Mouse (Mus musculus): Measurements from ENCODE around the gene Zfp282. TPM values are rescaled to one million over a fixed set of nuclear protein-coding genes. Genes with fewer than 3 reads are reported as not detected.

The Zfp282 gene
- 13.1 and 13.2 TPM in 2 replicates for polyA plus RNA-seq (2014; fragmentation: Nextera tagmentation; extraction: Ambion mirVana)

DNA sequence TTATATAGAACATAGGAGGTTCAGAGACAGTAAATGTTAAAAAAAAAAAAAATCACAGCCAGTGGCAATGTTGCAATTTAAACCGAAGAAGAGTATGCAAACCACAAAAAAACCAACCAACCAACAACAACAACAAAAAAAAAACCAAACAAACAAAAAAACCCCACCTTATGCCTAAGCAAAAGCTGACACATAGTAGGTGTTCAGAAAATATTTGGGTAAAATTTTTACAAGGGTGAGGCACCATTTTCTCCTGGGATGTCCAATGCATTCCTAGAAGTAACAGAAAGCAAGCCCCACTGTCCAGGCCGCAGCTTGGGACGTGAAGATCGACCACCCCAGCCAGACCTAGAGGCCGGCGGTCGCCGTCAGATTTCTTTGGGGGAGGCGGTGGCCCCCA is at the start of gene Zfp282:
TSS of gene Zfp282 (plus strand) at position 147 of the 400 bp plus-strand sequence.
- H3K27me3 ChIP-seq (ENCODE audit: control insufficient read depth, insufficient read depth, low read length): no peaks in the 10 kb centered on the region
- H3K4me3 ChIP-seq (ENCODE audit: low read depth, low read length): peak within 1 kb of the TSS; percentile 87
- no peaks in the 10 kb centered on the region for H3K9me3 ChIP-seq (ENCODE audit: control insufficient read depth, low read length)
- no peak for ATAC-seq (ENCODE audit: low FRiP score)
- peak within 1 kb of the TSS; percentile 87 for H3K4me2 ChIP-seq (replicated peaks; ENCODE audit: low read depth, low read length)
- peak within 1 kb of the TSS; percentile 96 for H3K9ac ChIP-seq (ENCODE audit: low read depth, low read length)
- WGBS: 5% methylated on average over 9 of the region's 9 CpGs
- no peak for DNase-seq (ENCODE audit: low spot score)
- H3K4me1 ChIP-seq (replicated peaks; ENCODE audit: control insufficient read depth, insufficient read depth, low read length): peaks cover 12% of the 10 kb centered on the region
- H3K36me3 ChIP-seq (ENCODE audit: control insufficient read depth, insufficient read depth, low read length): peaks cover 3% of the 10 kb centered on the region; the same call in 1 of the 2 replicates
- peak within 1 kb of the TSS; percentile 95 for H3K27ac ChIP-seq (ENCODE audit: low read depth, low read length)

DNA sequence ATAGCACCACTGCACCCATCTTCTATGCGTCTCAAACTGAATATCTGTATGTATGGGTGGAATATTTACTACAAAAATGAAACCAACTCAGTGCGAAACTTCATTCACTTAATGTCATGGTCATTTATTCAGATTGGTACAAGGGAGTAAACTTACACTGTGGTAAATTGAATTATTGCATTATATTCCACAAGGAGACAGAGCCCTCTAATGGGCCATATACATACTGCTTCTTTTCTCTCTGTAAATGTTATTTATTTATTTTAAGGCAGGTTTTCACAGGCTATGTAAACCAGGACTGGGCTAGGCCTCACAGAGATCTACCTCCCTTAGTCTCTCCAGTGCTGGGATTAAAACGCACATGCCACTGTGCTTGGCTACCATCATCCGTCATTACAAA is 49.5 kb upstream of the Zfp282 start:
- H3K27ac ChIP-seq (ENCODE audit: low read depth, low read length): no peak overlapping the region
- no peak overlapping the region for H3K4me3 ChIP-seq (ENCODE audit: low read depth, low read length)
- H3K9me3 ChIP-seq (ENCODE audit: control insufficient read depth, low read length): no peaks in the 10 kb centered on the region
- H3K27me3 ChIP-seq (ENCODE audit: control insufficient read depth, insufficient read depth, low read length): no peaks in the 10 kb centered on the region
- H3K4me2 ChIP-seq (replicated peaks; ENCODE audit: low read depth, low read length): no peak overlapping the region
- no peaks in the 10 kb centered on the region for H3K4me1 ChIP-seq (replicated peaks; ENCODE audit: control insufficient read depth, insufficient read depth, low read length)
- WGBS: 93% methylated on average over 4 of the region's 4 CpGs
- DNase-seq (ENCODE audit: low spot score) (no peak), ATAC-seq (ENCODE audit: low FRiP score) (no peak)
- no peak overlapping the region for H3K9ac ChIP-seq (ENCODE audit: low read depth, low read length)
- H3K36me3 ChIP-seq (ENCODE audit: control insufficient read depth, insufficient read depth, low read length): peaks cover 2% of the 10 kb centered on the region; the same call in 1 of the 2 replicates

DNA sequence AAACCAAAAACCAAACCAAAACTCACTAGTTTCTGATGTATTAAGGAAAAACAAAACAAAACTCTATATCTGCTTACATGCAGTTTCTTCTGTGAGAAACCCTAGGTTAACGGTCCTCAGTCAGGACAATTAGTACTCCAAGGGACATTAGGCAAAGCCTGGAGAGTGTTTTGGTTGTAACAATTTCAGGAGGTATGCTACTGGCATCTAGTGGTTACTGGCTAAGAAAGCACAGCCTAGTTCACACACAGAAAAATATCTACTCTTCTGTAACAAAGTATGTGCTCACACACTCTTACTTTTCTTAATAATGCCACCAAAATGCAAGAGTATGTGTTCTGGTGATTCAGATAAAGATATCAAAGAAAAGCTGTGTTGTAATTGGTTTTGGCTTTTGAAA is 48.1 kb upstream of the Zfp282 start:
- H3K9me3 ChIP-seq (ENCODE audit: control insufficient read depth, low read length): no peaks in the 10 kb centered on the region
- peaks cover 2% of the 10 kb centered on the region; the same call in 1 of the 2 replicates for H3K36me3 ChIP-seq (ENCODE audit: control insufficient read depth, insufficient read depth, low read length)
- 39% methylated on average over 1 of the region's 1 CpGs for WGBS
- H3K27me3 ChIP-seq (ENCODE audit: control insufficient read depth, insufficient read depth, low read length): no peaks in the 10 kb centered on the region
- DNase-seq (ENCODE audit: low spot score): peak; percentile 6
- H3K4me2 ChIP-seq (replicated peaks; ENCODE audit: low read depth, low read length): peak overlapping the region; percentile 49; the same call in 1 of the 2 replicates
- no peak overlapping the region for H3K4me3 ChIP-seq (ENCODE audit: low read depth, low read length)
- H3K27ac ChIP-seq (ENCODE audit: low read depth, low read length): no peak overlapping the region
- H3K9ac ChIP-seq (ENCODE audit: low read depth, low read length): no peak overlapping the region
- no peaks in the 10 kb centered on the region for H3K4me1 ChIP-seq (replicated peaks; ENCODE audit: control insufficient read depth, insufficient read depth, low read length)
- no peak for ATAC-seq (ENCODE audit: low FRiP score)

DNA sequence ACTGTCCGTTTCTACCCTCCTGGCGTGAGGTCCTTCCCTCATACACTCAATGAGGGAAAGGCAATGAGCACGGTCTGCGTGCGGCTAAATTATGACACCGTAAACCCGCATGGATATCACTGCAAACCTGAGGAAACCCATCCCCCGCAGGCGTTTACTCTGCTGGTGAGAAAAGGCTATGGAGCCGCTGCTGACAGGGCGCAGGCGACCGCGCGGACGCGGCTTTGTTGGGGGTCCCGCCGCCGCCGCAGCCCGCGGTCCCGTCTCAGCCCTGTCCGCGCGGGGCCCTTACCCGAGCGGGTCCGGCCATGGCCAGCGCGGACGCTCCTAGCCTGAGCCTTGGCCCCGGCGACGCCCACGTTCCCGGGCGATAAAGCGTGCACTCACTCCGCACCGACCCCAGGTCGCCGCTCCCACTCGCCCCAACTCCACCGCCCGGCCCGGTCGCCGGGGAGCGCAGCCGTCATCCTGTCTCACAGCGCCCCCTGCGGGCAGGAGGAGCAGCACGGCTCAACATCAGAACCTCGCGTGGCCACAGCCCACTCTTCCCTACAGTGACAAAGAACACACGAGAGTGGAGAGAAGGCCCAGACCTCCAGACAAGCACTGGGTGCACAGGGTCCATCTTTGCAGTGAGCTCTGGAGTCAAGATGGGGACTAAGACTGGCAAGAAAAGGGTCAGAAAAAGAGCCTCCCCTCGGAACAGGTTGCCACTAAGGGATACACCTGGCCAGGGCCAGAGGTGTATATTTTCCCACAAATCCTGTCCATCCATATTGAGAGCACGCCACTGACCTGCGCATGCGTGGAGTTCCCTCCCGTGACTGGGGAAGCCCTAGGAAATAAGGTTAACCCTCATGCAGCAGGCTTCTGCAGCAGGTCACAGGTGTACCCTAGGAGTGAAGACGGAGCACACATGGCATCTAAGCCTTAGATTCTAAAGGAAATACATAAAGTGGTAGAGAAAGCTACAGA is 46.6 kb upstream of the Zfp282 start, which contains the start of gene Zfp786:
TSS of gene Zfp786 (minus strand) at position 764 of the 975 bp plus-strand sequence.
- peak within 1 kb of the TSS; percentile 91 for H3K9ac ChIP-seq (ENCODE audit: low read depth, low read length)
- no peaks in the 10 kb centered on the region for H3K4me1 ChIP-seq (replicated peaks; ENCODE audit: control insufficient read depth, insufficient read depth, low read length)
- 2% methylated on average over 64 of the region's 64 CpGs for WGBS
- ATAC-seq (ENCODE audit: low FRiP score): peak; percentile 93
- H3K9me3 ChIP-seq (ENCODE audit: control insufficient read depth, low read length): no peaks in the 10 kb centered on the region
- H3K4me2 ChIP-seq (replicated peaks; ENCODE audit: low read depth, low read length): peak within 1 kb of the TSS; percentile 49
- DNase-seq (ENCODE audit: low spot score): peak; percentile 96
- H3K4me3 ChIP-seq (ENCODE audit: low read depth, low read length): peak within 1 kb of the TSS; percentile 83
- no peaks in the 10 kb centered on the region for H3K27me3 ChIP-seq (ENCODE audit: control insufficient read depth, insufficient read depth, low read length)
- no peaks in the 10 kb centered on the region for H3K36me3 ChIP-seq (ENCODE audit: control insufficient read depth, insufficient read depth, low read length)
- peak within 1 kb of the TSS; percentile 92 for H3K27ac ChIP-seq (ENCODE audit: low read depth, low read length)

DNA sequence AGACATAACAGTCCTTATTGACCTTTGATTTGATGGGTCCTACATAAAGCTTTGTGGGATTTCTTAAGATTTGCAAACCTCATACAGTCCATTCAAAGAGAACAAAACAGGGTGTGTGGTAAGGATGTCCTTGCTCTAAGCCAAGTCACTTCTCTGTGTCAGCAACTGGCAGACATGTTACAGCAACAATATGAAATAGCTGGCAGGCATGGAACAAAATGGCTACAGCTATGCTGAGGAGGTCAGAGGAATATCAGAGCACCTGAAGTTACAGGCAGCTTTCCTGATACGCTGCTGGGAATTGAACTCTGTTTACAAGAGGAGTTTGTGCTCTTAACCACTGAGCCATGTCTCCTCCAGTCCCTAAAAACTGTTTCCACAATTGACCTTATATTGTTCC is 44.8 kb upstream of the Zfp282 start:
- ATAC-seq (ENCODE audit: low FRiP score) (no peak), DNase-seq (ENCODE audit: low spot score) (no peak)
- Histone ChIP-seq H3K9me3 (ENCODE audit: control insufficient read depth, low read length) (no peaks in the 10 kb centered on the region), H3K9ac (ENCODE audit: low read depth, low read length) (no peak overlapping the region), H3K4me2 (replicated peaks; ENCODE audit: low read depth, low read length) (no peak overlapping the region), H3K4me1 (replicated peaks; ENCODE audit: control insufficient read depth, insufficient read depth, low read length) (no peaks in the 10 kb centered on the region), H3K36me3 (ENCODE audit: control insufficient read depth, insufficient read depth, low read length) (no peaks in the 10 kb centered on the region), H3K27me3 (ENCODE audit: control insufficient read depth, insufficient read depth, low read length) (no peaks in the 10 kb centered on the region), H3K4me3 (ENCODE audit: low read depth, low read length) (no peak overlapping the region), H3K27ac (ENCODE audit: low read depth, low read length) (no peak overlapping the region)
- WGBS: 83% methylated on average over 1 of the region's 1 CpGs

DNA sequence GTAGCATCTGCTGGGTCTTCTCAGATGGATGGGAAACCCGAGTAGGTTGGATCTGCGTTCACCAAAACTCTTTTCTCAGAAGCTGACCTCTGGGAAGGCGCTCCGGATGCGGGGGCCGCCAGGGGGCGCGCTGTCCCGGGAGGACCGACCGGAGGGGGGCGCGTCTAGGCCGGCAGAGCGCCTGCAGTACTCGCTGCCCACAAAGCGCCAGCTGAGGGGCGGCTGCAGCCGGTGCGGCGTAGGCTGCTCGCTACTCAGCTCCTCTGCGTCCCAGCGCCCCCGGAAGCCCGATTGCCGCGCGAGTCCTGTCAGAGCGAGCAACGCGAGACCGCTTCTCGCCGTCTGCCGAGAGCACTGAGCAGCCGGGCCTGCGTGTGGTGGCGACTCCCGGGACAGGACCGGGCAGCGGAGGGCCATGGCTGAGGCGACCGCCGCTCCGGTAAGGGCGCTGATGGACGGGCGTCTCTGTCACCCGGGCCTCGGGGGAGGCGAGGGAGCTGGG is 41.5 kb upstream of the Zfp282 start, which contains the start of gene Zfp398:
TSS of gene Zfp398 (plus strand) at position 180 of the 502 bp plus-strand sequence.
- Histone ChIP-seq H3K9ac (ENCODE audit: low read depth, low read length) (peak within 1 kb of the TSS; percentile 94), H3K4me2 (replicated peaks; ENCODE audit: low read depth, low read length) (peak within 1 kb of the TSS; percentile 66), H3K4me3 (ENCODE audit: low read depth, low read length) (peak within 1 kb of the TSS; percentile 93), H3K27me3 (ENCODE audit: control insufficient read depth, insufficient read depth, low read length) (no peaks in the 10 kb centered on the region), H3K27ac (ENCODE audit: low read depth, low read length) (peak within 1 kb of the TSS; percentile 96), H3K36me3 (ENCODE audit: control insufficient read depth, insufficient read depth, low read length) (no peaks in the 10 kb centered on the region), H3K9me3 (ENCODE audit: control insufficient read depth, low read length) (no peaks in the 10 kb centered on the region), H3K4me1 (replicated peaks; ENCODE audit: control insufficient read depth, insufficient read depth, low read length) (no peaks in the 10 kb centered on the region)
- ATAC-seq (ENCODE audit: low FRiP score) (peak; percentile 94), DNase-seq (ENCODE audit: low spot score) (peak; percentile 97)
- WGBS: under 1% methylated on average over 51 of the region's 52 CpGs

DNA sequence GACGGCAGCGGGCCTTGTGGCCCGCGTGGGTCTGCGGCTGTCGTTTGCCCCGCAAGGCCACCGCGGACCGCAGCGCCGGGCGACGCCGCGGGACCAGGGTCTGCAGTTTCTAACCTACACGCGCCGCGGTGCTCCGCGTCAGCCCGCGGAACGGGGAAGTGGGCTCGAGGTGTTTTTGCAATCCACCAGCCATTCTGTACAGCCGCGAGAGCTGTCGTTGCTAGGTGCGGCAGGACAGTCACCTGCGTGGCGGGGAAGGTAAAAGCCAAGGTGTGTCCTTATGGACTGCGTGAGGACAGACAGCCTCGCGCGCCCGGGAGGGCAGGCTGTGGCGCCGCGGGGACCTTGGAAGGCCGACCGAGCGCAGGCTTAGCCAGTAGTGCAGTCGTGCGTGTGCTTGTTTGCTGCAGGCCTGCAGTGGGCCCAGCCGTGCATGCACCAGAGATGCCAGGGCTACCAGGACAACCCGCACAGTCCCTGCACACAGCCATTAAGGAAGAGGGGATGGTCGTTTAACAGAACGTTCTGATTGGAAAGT is 41.0 kb upstream of the Zfp282 start:
- WGBS: under 1% methylated on average over 49 of the region's 49 CpGs
- no peaks in the 10 kb centered on the region for H3K27me3 ChIP-seq (ENCODE audit: control insufficient read depth, insufficient read depth, low read length)
- DNase-seq (ENCODE audit: low spot score) (peak; percentile 74), ATAC-seq (ENCODE audit: low FRiP score) (peak; percentile 86)
- H3K4me1 ChIP-seq (replicated peaks; ENCODE audit: control insufficient read depth, insufficient read depth, low read length): no peaks in the 10 kb centered on the region
- H3K4me2 ChIP-seq (replicated peaks; ENCODE audit: low read depth, low read length): peak overlapping the region; percentile 66
- H3K27ac ChIP-seq (ENCODE audit: low read depth, low read length): peak overlapping the region; percentile 96
- H3K36me3 ChIP-seq (ENCODE audit: control insufficient read depth, insufficient read depth, low read length): no peaks in the 10 kb centered on the region
- no peaks in the 10 kb centered on the region for H3K9me3 ChIP-seq (ENCODE audit: control insufficient read depth, low read length)
- peak overlapping the region; percentile 94 for H3K9ac ChIP-seq (ENCODE audit: low read depth, low read length)
- H3K4me3 ChIP-seq (ENCODE audit: low read depth, low read length): peak overlapping the region; percentile 93

DNA sequence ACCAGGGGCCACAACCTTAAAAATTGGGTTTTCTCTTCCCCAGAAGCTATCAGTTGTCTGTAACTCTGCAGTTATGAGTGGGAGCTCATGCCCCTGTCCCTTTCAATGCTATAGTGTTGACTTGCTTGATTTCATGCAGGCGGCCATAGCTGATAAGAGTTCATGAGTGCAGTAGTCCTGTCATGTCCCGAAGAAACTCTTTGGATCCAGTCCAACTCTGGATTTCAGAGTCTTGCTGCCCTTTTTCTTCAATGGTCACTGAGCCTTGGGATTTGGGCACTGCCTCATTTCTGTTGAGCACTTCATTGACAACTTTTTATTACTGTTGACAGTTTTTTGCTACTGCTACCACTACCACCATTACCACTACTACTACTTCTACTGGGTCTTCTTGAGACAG is 39.4 kb upstream of the Zfp282 start:
- no peak overlapping the region for H3K4me2 ChIP-seq (replicated peaks; ENCODE audit: low read depth, low read length)
- 91% methylated on average over 2 of the region's 2 CpGs for WGBS
- H3K9me3 ChIP-seq (ENCODE audit: control insufficient read depth, low read length): no peaks in the 10 kb centered on the region
- H3K36me3 ChIP-seq (ENCODE audit: control insufficient read depth, insufficient read depth, low read length): no peaks in the 10 kb centered on the region
- no peak overlapping the region for H3K4me3 ChIP-seq (ENCODE audit: low read depth, low read length)
- H3K4me1 ChIP-seq (replicated peaks; ENCODE audit: control insufficient read depth, insufficient read depth, low read length): no peaks in the 10 kb centered on the region
- ATAC-seq (ENCODE audit: low FRiP score) (no peak), DNase-seq (ENCODE audit: low spot score) (no peak)
- H3K9ac ChIP-seq (ENCODE audit: low read depth, low read length): no peak overlapping the region
- no peak overlapping the region for H3K27ac ChIP-seq (ENCODE audit: low read depth, low read length)
- no peaks in the 10 kb centered on the region for H3K27me3 ChIP-seq (ENCODE audit: control insufficient read depth, insufficient read depth, low read length)

Measured in hindbrain, embryonic 11.5 days (tissue).